Mouse (Mus musculus): ENCODE results near the gene Cfap44. TPM values are rescaled to one million over a fixed set of nuclear protein-coding genes. Genes with fewer than 3 reads are reported as not detected.

The Cfap44 gene
- polyA plus RNA-seq, 1 experiment from 2014 or later = 5.1 TPM

- H3K27me3 ChIP-seq (replicated peaks; ENCODE audit: control insufficient read depth, insufficient read depth, low read length) = no peaks in the 10 kb centered on the region
- no peak overlapping the region for H3K4me2 ChIP-seq (ENCODE audit: low read length)
- H3K36me3 ChIP-seq (ENCODE audit: control insufficient read depth, insufficient read depth, low read length) = no peaks in the 10 kb centered on the region
- H3K4me1 ChIP-seq (ENCODE audit: control insufficient read depth, insufficient read depth, low read depth, low read length) = peaks cover 10% of the 10 kb centered on the region
- H3K4me3 ChIP-seq (ENCODE audit: low read length) = no peak overlapping the region
- 82% methylated on average over 7 of the region's 7 CpGs for WGBS
- no peak overlapping the region for H3K9ac ChIP-seq (ENCODE audit: low read depth, low read length)
- ATAC-seq = no peak
- H3K9me3 ChIP-seq (ENCODE audit: control insufficient read depth, low read length) = no peaks in the 10 kb centered on the region
- H3K27ac ChIP-seq (ENCODE audit: low read depth, low read length) = no peak overlapping the region; the same call in 1 of the 2 replicates
These were observed 115.1 kb downstream of the Cfap44 start for GRCm38 (mm10) chr16:44509458-44510344.

- Histone ChIP-seq H3K4me1 (ENCODE audit: control insufficient read depth, insufficient read depth, low read depth, low read length) (peaks cover 10% of the 10 kb centered on the region), H3K4me2 (ENCODE audit: low read length) (no peak overlapping the region), H3K36me3 (ENCODE audit: control insufficient read depth, insufficient read depth, low read length) (no peaks in the 10 kb centered on the region), H3K9ac (ENCODE audit: low read depth, low read length) (0 out of 2 replicates have a peak overlapping the region, but pooled peaks have one; percentile 10), H3K4me3 (ENCODE audit: low read length) (no peak overlapping the region), H3K9me3 (ENCODE audit: control insufficient read depth, low read length) (no peaks in the 10 kb centered on the region), H3K27ac (ENCODE audit: low read depth, low read length) (peak overlapping the region; percentile 27), H3K27me3 (replicated peaks; ENCODE audit: control insufficient read depth, insufficient read depth, low read length) (no peaks in the 10 kb centered on the region)
- no peak; the same call in 1 of the 2 replicates for ATAC-seq
- 67% methylated on average over 13 of the region's 13 CpGs for WGBS
These were observed 116.1 kb downstream of the Cfap44 start for GRCm38 (mm10) chr16:44510521-44511213.

GRCm38 (mm10) chr16:44516498-44516897 is 121.9 kb downstream of the Cfap44 start:
- no peak overlapping the region for H3K27ac ChIP-seq (ENCODE audit: low read depth, low read length)
- no peaks in the 10 kb centered on the region for H3K9me3 ChIP-seq (ENCODE audit: control insufficient read depth, low read length)
- H3K27me3 ChIP-seq (replicated peaks; ENCODE audit: control insufficient read depth, insufficient read depth, low read length) = no peaks in the 10 kb centered on the region
- ATAC-seq = peak; percentile 67; the same call in 1 of the 2 replicates
- peaks cover 3% of the 10 kb centered on the region; the same call in 1 of the 2 replicates for H3K36me3 ChIP-seq (ENCODE audit: control insufficient read depth, insufficient read depth, low read length)
- 68% methylated on average over 6 of the region's 6 CpGs for WGBS
- H3K9ac ChIP-seq (ENCODE audit: low read depth, low read length) = no peak overlapping the region
- H3K4me3 ChIP-seq (ENCODE audit: low read length) = no peak overlapping the region
- H3K4me2 ChIP-seq (ENCODE audit: low read length) = no peak overlapping the region
- H3K4me1 ChIP-seq (ENCODE audit: control insufficient read depth, insufficient read depth, low read depth, low read length) = no peaks in the 10 kb centered on the region

GRCm38 (mm10) chr16:44523595-44523994 is 129.0 kb downstream of the Cfap44 start:
- no peak overlapping the region for H3K27ac ChIP-seq (ENCODE audit: low read depth, low read length)
- 62% methylated on average over 7 of the region's 7 CpGs for WGBS
- no peak for ATAC-seq
- no peak overlapping the region for H3K4me3 ChIP-seq (ENCODE audit: low read length)
- H3K4me2 ChIP-seq (ENCODE audit: low read length) = no peak overlapping the region
- H3K27me3 ChIP-seq (replicated peaks; ENCODE audit: control insufficient read depth, insufficient read depth, low read length) = no peaks in the 10 kb centered on the region
- H3K4me1 ChIP-seq (ENCODE audit: control insufficient read depth, insufficient read depth, low read depth, low read length) = peaks cover 14% of the 10 kb centered on the region
- peaks cover 3% of the 10 kb centered on the region; the same call in 1 of the 2 replicates for H3K36me3 ChIP-seq (ENCODE audit: control insufficient read depth, insufficient read depth, low read length)
- no peak overlapping the region for H3K9ac ChIP-seq (ENCODE audit: low read depth, low read length)
- H3K9me3 ChIP-seq (ENCODE audit: control insufficient read depth, low read length) = no peaks in the 10 kb centered on the region

GRCm38 (mm10) chr16:44526044-44526443 is 131.4 kb downstream of the Cfap44 start:
- Histone ChIP-seq H3K27ac (ENCODE audit: low read depth, low read length) (no peak overlapping the region), H3K27me3 (replicated peaks; ENCODE audit: control insufficient read depth, insufficient read depth, low read length) (no peaks in the 10 kb centered on the region), H3K4me2 (ENCODE audit: low read length) (no peak overlapping the region), H3K9ac (ENCODE audit: low read depth, low read length) (no peak overlapping the region), H3K4me1 (ENCODE audit: control insufficient read depth, insufficient read depth, low read depth, low read length) (peaks cover 32% of the 10 kb centered on the region), H3K4me3 (ENCODE audit: low read length) (no peak overlapping the region), H3K36me3 (ENCODE audit: control insufficient read depth, insufficient read depth, low read length) (no peaks in the 10 kb centered on the region), H3K9me3 (ENCODE audit: control insufficient read depth, low read length) (no peaks in the 10 kb centered on the region)
- no peak for ATAC-seq
- 74% methylated on average over 1 of the region's 1 CpGs for WGBS

- Histone ChIP-seq H3K36me3 (ENCODE audit: control insufficient read depth, insufficient read depth, low read length) (no peaks in the 10 kb centered on the region), H3K27ac (ENCODE audit: low read depth, low read length) (peak overlapping the region; percentile 13; the same call in 1 of the 2 replicates), H3K4me3 (ENCODE audit: low read length) (no peak overlapping the region), H3K4me2 (ENCODE audit: low read length) (peak overlapping the region; percentile 40), H3K9ac (ENCODE audit: low read depth, low read length) (0 out of 2 replicates have a peak overlapping the region, but pooled peaks have one; percentile 41), H3K27me3 (replicated peaks; ENCODE audit: control insufficient read depth, insufficient read depth, low read length) (no peaks in the 10 kb centered on the region), H3K4me1 (ENCODE audit: control insufficient read depth, insufficient read depth, low read depth, low read length) (peaks cover 34% of the 10 kb centered on the region), H3K9me3 (ENCODE audit: control insufficient read depth, low read length) (no peaks in the 10 kb centered on the region)
- ATAC-seq = no peak
- 6% methylated on average over 12 of the region's 12 CpGs for WGBS
These were observed 132.1 kb downstream of the Cfap44 start for GRCm38 (mm10) chr16:44526689-44527088.

GRCm38 (mm10) chr16:44527218-44527905 is 132.8 kb downstream of the Cfap44 start:
- H3K9me3 ChIP-seq (ENCODE audit: control insufficient read depth, low read length) = no peaks in the 10 kb centered on the region
- no peaks in the 10 kb centered on the region for H3K27me3 ChIP-seq (replicated peaks; ENCODE audit: control insufficient read depth, insufficient read depth, low read length)
- no peak overlapping the region for H3K4me2 ChIP-seq (ENCODE audit: low read length)
- H3K27ac ChIP-seq (ENCODE audit: low read depth, low read length) = peak overlapping the region; percentile 23; the same call in 1 of the 2 replicates
- no peaks in the 10 kb centered on the region for H3K36me3 ChIP-seq (ENCODE audit: control insufficient read depth, insufficient read depth, low read length)
- H3K4me3 ChIP-seq (ENCODE audit: low read length) = no peak overlapping the region
- ATAC-seq = no peak
- H3K4me1 ChIP-seq (ENCODE audit: control insufficient read depth, insufficient read depth, low read depth, low read length) = peaks cover 34% of the 10 kb centered on the region
- H3K9ac ChIP-seq (ENCODE audit: low read depth, low read length) = no peak overlapping the region
- WGBS = 37% methylated on average over 11 of the region's 11 CpGs

GRCm38 (mm10) chr16:44528955-44529354 is 134.4 kb downstream of the Cfap44 start:
- Histone ChIP-seq H3K36me3 (ENCODE audit: control insufficient read depth, insufficient read depth, low read length) (no peaks in the 10 kb centered on the region), H3K9me3 (ENCODE audit: control insufficient read depth, low read length) (no peaks in the 10 kb centered on the region), H3K27ac (ENCODE audit: low read depth, low read length) (peak overlapping the region; percentile 79), H3K9ac (ENCODE audit: low read depth, low read length) (no peak overlapping the region), H3K4me2 (ENCODE audit: low read length) (no peak overlapping the region), H3K4me1 (ENCODE audit: control insufficient read depth, insufficient read depth, low read depth, low read length) (peaks cover 46% of the 10 kb centered on the region), H3K27me3 (replicated peaks; ENCODE audit: control insufficient read depth, insufficient read depth, low read length) (no peaks in the 10 kb centered on the region), H3K4me3 (ENCODE audit: low read length) (no peak overlapping the region)
- 83% methylated on average over 7 of the region's 7 CpGs for WGBS
- ATAC-seq = no peak
